Mouse (Mus musculus) ES-E14 (cell line): Measurements from ENCODE around the gene Macrod2. TPM values are rescaled to one million over a fixed set of nuclear protein-coding genes. Genes with fewer than 3 reads are reported as not detected.

Experiments
- DNase-seq: peaks from one replicate; pipeline ENCODE4 v3.0.0-alpha.2; 2013; ENCODE audit warnings: low read depth, low spot score
- H3K27ac ChIP-seq: 2 replicates; pipeline ENCODE4 v1.5.1; 2012; ENCODE audit warnings: low read depth, mild to moderate bottlenecking, low read length, moderate library complexity, mixed read lengths; ENCODE audit not compliant: poor library complexity, insufficient read depth, severe bottlenecking
- H3K36me3 ChIP-seq: 2 replicates; pipeline ENCODE4 v1.6.1; 2012; ENCODE audit warnings: mild to moderate bottlenecking, low read length, moderate library complexity, mixed read lengths; ENCODE audit not compliant: control insufficient read depth, poor library complexity, insufficient read depth, severe bottlenecking
- H3K4me1 ChIP-seq, 2 experiments: fragments of 150-350 bp in 1 of 2; sonication (generic) in 1 of 2; 2 replicates each; pipeline ENCODE4 v1.6.1; 2012; ENCODE audit warnings: low read length in 2 of 2, mild to moderate bottlenecking in 1 of 2, mixed read lengths in 1 of 2; ENCODE audit not compliant: control insufficient read depth in 2 of 2, insufficient read depth in 2 of 2, poor library complexity in 1 of 2
- H3K4me3 ChIP-seq, 2 experiments: fragments of 150-350 bp in 1 of 2; sonication (generic) in 1 of 2; 2 replicates each; pipeline ENCODE4 v1.5.1; 2012; ENCODE audit warnings: low read length in 2 of 2, low read depth in 1 of 2, mild to moderate bottlenecking in 1 of 2, mixed read lengths in 1 of 2; ENCODE audit not compliant: insufficient read depth in 1 of 2, poor library complexity in 1 of 2, severe bottlenecking in 1 of 2
- H3K9ac ChIP-seq: 2 replicates; pipeline ENCODE4 v1.6.1; 2012; ENCODE audit warnings: low read depth, mild to moderate bottlenecking, low read length, mixed read lengths; ENCODE audit not compliant: poor library complexity, insufficient read depth, severe bottlenecking
- H3K9me3 ChIP-seq: fragments of 150-350 bp; sonication (generic); 2 replicates; pipeline ENCODE4 v1.6.1; 2012; ENCODE audit warnings: low read depth, mild to moderate bottlenecking, low read length; ENCODE audit not compliant: control insufficient read depth, insufficient read depth
- CHD2 ChIP-seq: IDR thresholded peaks from 2 replicates; pipeline ENCODE4 v1.6.1; 2014; ENCODE audit warnings: mild to moderate bottlenecking, low read depth, low read length, inconsistent platforms
- HCFC1 ChIP-seq: IDR thresholded peaks from 2 replicates; pipeline ENCODE4 v1.6.1; 2012; ENCODE audit warnings: low read length, inconsistent platforms, borderline replicate concordance; ENCODE audit not compliant: insufficient read depth
- MAFK ChIP-seq: IDR thresholded peaks from 2 replicates; pipeline ENCODE4 v1.6.1; 2014; ENCODE audit warnings: mild to moderate bottlenecking, low read depth, low read length, inconsistent platforms; ENCODE audit not compliant: insufficient read depth
- ZC3H11A ChIP-seq: IDR thresholded peaks from 2 replicates; pipeline ENCODE4 v1.6.1; 2012; ENCODE audit warnings: low read depth, mild to moderate bottlenecking, inconsistent platforms, low read length, borderline replicate concordance
- ZNF384 ChIP-seq: IDR thresholded peaks from 2 replicates; pipeline ENCODE4 v1.6.1; 2012; ENCODE audit warnings: low read depth, low read length, inconsistent platforms
- in situ Hi-C, 2 experiments: fragments of 600-800 bp; cut with MboI; formaldehyde crosslinking; loops; one replicate each; pipeline ENCODE4 v1.15.1; 2025; ENCODE audit warnings: low sequenced_read_pairs in 2 of 2, inconsistent platforms in 1 of 2; ENCODE audit not compliant: unreplicated experiment in 2 of 2
- total RNA-seq: library from RNA; depleted of rRNA; stranded (reverse); fragments of 300-350 nt; gene quantifications from 2 replicates; pipeline ENCODE4 v1.2.3, GENCODE M21; 2012

Gene Macrod2
- total RNA-seq, 1 experiment: 12.7 TPM

GRCm38 (mm10) chr2:142399490-142399889 is 2004.4 kb downstream of the Macrod2 start:
- Histone ChIP-seq H3K9me3 (no peaks in the 10 kb centered on the region), H3K4me3 (no peak overlapping the region), H3K9ac (no peak overlapping the region), H3K36me3 (no peaks in the 10 kb centered on the region), H3K27ac (no peak overlapping the region), H3K4me1 (0 out of 4 replicates have a peak, but pooled peaks cover 0 to 2% of the 10 kb centered on the region in 2 experiments)
- in situ Hi-C loops: no loop called here
- TF ChIP-seq HCFC1 (no peak), MAFK (no peak), ZNF384 (no peak), ZC3H11A (no peak), CHD2 (no peak)
- no peak for DNase-seq

- no peaks in the 10 kb centered on the region for H3K36me3 ChIP-seq
- H3K27ac ChIP-seq: no peak overlapping the region
- in situ Hi-C loops: no loop called here
- no peaks in the 10 kb centered on the region for H3K9me3 ChIP-seq
- TF ChIP-seq CHD2 (no peak), MAFK (no peak), ZNF384 (no peak), ZC3H11A (no peak), HCFC1 (no peak)
- DNase-seq: no peak
- no peak overlapping the region for H3K9ac ChIP-seq
- 0 out of 4 replicates have a peak, but pooled peaks cover 0 to 2% of the 10 kb centered on the region in 2 experiments for H3K4me1 ChIP-seq
- no peak overlapping the region for H3K4me3 ChIP-seq
Observed at GRCm38 (mm10) chr2:142400781-142401180, 2005.7 kb downstream of the Macrod2 start.

GRCm38 (mm10) chr2:142401359-142401758 is 2006.2 kb downstream of the Macrod2 start:
- Histone ChIP-seq H3K36me3 (no peaks in the 10 kb centered on the region), H3K4me1 (0 out of 4 replicates have a peak, but pooled peaks cover 0 to 2% of the 10 kb centered on the region in 2 experiments), H3K4me3 (no peak overlapping the region), H3K9ac (no peak overlapping the region), H3K9me3 (no peaks in the 10 kb centered on the region), H3K27ac (no peak overlapping the region)
- in situ Hi-C loops: no loop called here
- DNase-seq: no peak
- TF ChIP-seq ZNF384 (no peak), MAFK (no peak), HCFC1 (no peak), CHD2 (no peak), ZC3H11A (no peak)

- no peak overlapping the region for H3K4me3 ChIP-seq
Observed at GRCm38 (mm10) chr2:142403394-142403793, 2008.3 kb downstream of the Macrod2 start.

GRCm38 (mm10) chr2:142404321-142404720 is 2009.2 kb downstream of the Macrod2 start:
- H3K4me1 ChIP-seq: 0 out of 4 replicates have a peak, but pooled peaks cover 0 to 2% of the 10 kb centered on the region in 2 experiments
- H3K9me3 ChIP-seq: no peaks in the 10 kb centered on the region
- no peak for TF ChIP-seq ZNF384
- TF ChIP-seq HCFC1: no peak
- TF ChIP-seq CHD2: no peak
- no peak for TF ChIP-seq MAFK
- TF ChIP-seq ZC3H11A: no peak
- DNase-seq: no peak
- no peak overlapping the region for H3K4me3 ChIP-seq
- H3K36me3 ChIP-seq: no peaks in the 10 kb centered on the region
- H3K9ac ChIP-seq: no peak overlapping the region
- in situ Hi-C loops: no loop called here
- no peak overlapping the region for H3K27ac ChIP-seq

More at GRCm38 (mm10) chr2:142403394-142403793, 2008.3 kb downstream of the Macrod2 start:
- in situ Hi-C loops: no loop called here
- DNase-seq: no peak
- TF ChIP-seq ZC3H11A: no peak
- TF ChIP-seq CHD2: no peak
- no peak for TF ChIP-seq MAFK
- TF ChIP-seq ZNF384: no peak
- TF ChIP-seq HCFC1: no peak
- Histone ChIP-seq H3K9me3 (no peaks in the 10 kb centered on the region), H3K4me1 (0 out of 4 replicates have a peak, but pooled peaks cover 0 to 2% of the 10 kb centered on the region in 2 experiments), H3K27ac (no peak overlapping the region), H3K36me3 (no peaks in the 10 kb centered on the region), H3K9ac (no peak overlapping the region)
